Mouse (Mus musculus): ENCODE data around the gene Eif2b4.
"Not testable (repeated sequence)": the region's sequence is repeated elsewhere in the genome, so short reads cannot be mapped to it uniquely, and the experiment has no call there.

Eif2b4 gene

GRCm38 (mm10) chr5:31192939-31193630 is at the start of gene Eif2b4, which contains the start of gene Snx17:
Gene Eif2b4, minus strand, starts transcription at chr5:31193430.
Gene Snx17, plus strand, starts transcription at chr5:31193227.
- DNase-seq: peak; percentile 99

- DNase-seq: no peak
These were observed 49.0 kb upstream of the Eif2b4 start for GRCm38 (mm10) chr5:31242191-31242590.

GRCm38 (mm10) chr5:31241522-31242034 is 48.3 kb upstream of the Eif2b4 start:
- DNase-seq: no peak

GRCm38 (mm10) chr5:31240637-31241521 is 47.6 kb upstream of the Eif2b4 start, which contains the start of the genes Nrbp1 and Gm9970:
Gene Nrbp1, plus strand, starts transcription at chr5:31240864.
Gene Gm9970, minus strand, starts transcription at chr5:31241232.
- peak; percentile 99 for DNase-seq

GRCm38 (mm10) chr5:31226641-31227040 is 33.4 kb upstream of the Eif2b4 start:
- DNase-seq: no peak

- peak; percentile 13 to 29 for DNase-seq
These were observed 29.5 kb upstream of the Eif2b4 start for GRCm38 (mm10) chr5:31222696-31223095.

- DNase-seq: peak; percentile 60 to 67
These were observed 28.2 kb upstream of the Eif2b4 start for GRCm38 (mm10) chr5:31221304-31221945.

- DNase-seq: peak; percentile 99 to 100
These were observed 27.4 kb upstream of the Eif2b4 start, which contains the start of gene Ppm1g for GRCm38 (mm10) chr5:31220448-31221303. Gene Ppm1g, minus strand, starts transcription at chr5:31220687.

- peak; percentile 77 to 81 for DNase-seq
These were observed 26.7 kb upstream of the Eif2b4 start for GRCm38 (mm10) chr5:31219911-31220447.

GRCm38 (mm10) chr5:31219474-31219873 is 26.2 kb upstream of the Eif2b4 start:
- DNase-seq: no peak

GRCm38 (mm10) chr5:31219070-31219469 is 25.8 kb upstream of the Eif2b4 start:
- DNase-seq: peak; percentile 49 to 60

GRCm38 (mm10) chr5:31218294-31218693 is 25.1 kb upstream of the Eif2b4 start:
- no peak for DNase-seq

GRCm38 (mm10) chr5:31216554-31216953 is 23.3 kb upstream of the Eif2b4 start:
- not testable (repeated sequence) for DNase-seq

- no peak for DNase-seq
These were observed 11.2 kb upstream of the Eif2b4 start for GRCm38 (mm10) chr5:31204421-31204820.

- DNase-seq: no peak
These were observed 10.6 kb upstream of the Eif2b4 start for GRCm38 (mm10) chr5:31203866-31204265.

GRCm38 (mm10) chr5:31202933-31203332 is 9.7 kb upstream of the Eif2b4 start:
- DNase-seq: no peak

GRCm38 (mm10) chr5:31201742-31202590 is 8.7 kb upstream of the Eif2b4 start, which contains the start of gene Zfp513:
Gene Zfp513, minus strand, starts transcription at chr5:31202303.
- peak; percentile 95 to 97 for DNase-seq

GRCm38 (mm10) chr5:31201042-31201741 is 8.0 kb upstream of the Eif2b4 start:
- no peak for DNase-seq

GRCm38 (mm10) chr5:31200327-31200768 is 7.1 kb upstream of the Eif2b4 start:
- peak; percentile 42 to 46 for DNase-seq

- DNase-seq: peak; percentile 47 to 54
These were observed 6.7 kb upstream of the Eif2b4 start for GRCm38 (mm10) chr5:31199893-31200292.

Data from cerebellum, postnatal 10 days (tissue).